Mouse (Mus musculus) hindbrain, embryonic 13.5 days (tissue): ENCODE data around the gene Hspa2. TPM values are rescaled to one million over a fixed set of nuclear protein-coding genes. Genes with fewer than 3 reads are reported as not detected.

ENCODE experiments used
- ATAC-seq: fragments of 200-750 bp; cut with Nextera tagmentation; 2 replicates; pipeline ENCODE4 v1.8.0; 2017; ENCODE audit warnings: moderate TSS enrichment; ENCODE audit not compliant: low FRiP score
- H3K27ac ChIP-seq: fragments of 300-500 bp; sonication (generic); 2 replicates; pipeline ENCODE4 v1.5.1; 2015; ENCODE audit warnings: inconsistent platforms, mild to moderate bottlenecking, moderate library complexity
- H3K27me3 ChIP-seq: fragments of 300-500 bp; sonication (generic); 2 replicates; pipeline ENCODE4 v1.6.1; 2015; ENCODE audit warnings: mild to moderate bottlenecking, inconsistent platforms
- H3K36me3 ChIP-seq: fragments of 300-500 bp; sonication (generic); 2 replicates; pipeline ENCODE4 v1.6.1; 2015; ENCODE audit warnings: mild to moderate bottlenecking, inconsistent platforms
- H3K4me1 ChIP-seq: fragments of 300-500 bp; sonication (generic); replicated peaks from 2 replicates; pipeline ENCODE4 v1.6.1; 2015; ENCODE audit warnings: inconsistent platforms
- H3K4me2 ChIP-seq: fragments of 300-500 bp; sonication (generic); 2 replicates; pipeline ENCODE4 v1.6.1; 2015; ENCODE audit warnings: inconsistent platforms, mild to moderate bottlenecking, moderate library complexity
- H3K4me3 ChIP-seq: fragments of 300-500 bp; sonication (generic); 2 replicates; pipeline ENCODE4 v1.5.1; 2015; ENCODE audit warnings: mild to moderate bottlenecking, inconsistent platforms
- H3K9ac ChIP-seq: fragments of 300-500 bp; sonication (generic); 2 replicates; pipeline ENCODE4 v1.6.1; 2015; ENCODE audit warnings: mild to moderate bottlenecking, inconsistent platforms
- H3K9me3 ChIP-seq: fragments of 300-500 bp; sonication (generic); 2 replicates; pipeline ENCODE4 v1.6.1; 2016; ENCODE audit warnings: inconsistent platforms
- WGBS: fragments of 180-500 bp; shearing (Covaris S2); methylation state at CpG from one replicate; pipeline ENCODE4 v1.1.7; 2015; 5-methylcytosine and 5-hydroxymethylcytosine counted together
- polyA plus RNA-seq: library from polyadenylated mRNA; unstranded; fragments of >200 nt; fragmentation: Nextera tagmentation; extraction: Ambion mirVana; gene quantifications from 2 replicates; pipeline ENCODE4 v1.2.1, GENCODE M21; 2015

The Hspa2 gene
- polyA plus RNA-seq, 1 experiment from 2014 or later, result 8.3 TPM

GRCm38 (mm10) chr12:76370831-76371571, 33.0 kb upstream of the Hspa2 start:
- Histone ChIP-seq H3K36me3 (no peaks in the 10 kb centered on the region), H3K9me3 (no peaks in the 10 kb centered on the region), H3K4me3 (peak overlapping the region; percentile 90), H3K4me2 (peak overlapping the region; percentile 84), H3K4me1 (peaks cover 39% of the 10 kb centered on the region), H3K9ac (peak overlapping the region; percentile 97), H3K27ac (peak overlapping the region; percentile 98), H3K27me3 (no peaks in the 10 kb centered on the region)
- 0% methylated on average over 50 of the region's 63 CpGs for WGBS
- peak; percentile 14; the same call in 1 of the 2 replicates for ATAC-seq

GRCm38 (mm10) chr12:76372046-76372445, 31.9 kb upstream of the Hspa2 start:
- Histone ChIP-seq H3K4me2 (peak overlapping the region; percentile 84), H3K27ac (no peak overlapping the region), H3K9me3 (no peaks in the 10 kb centered on the region), H3K36me3 (no peaks in the 10 kb centered on the region), H3K4me3 (peak overlapping the region; percentile 90), H3K27me3 (no peaks in the 10 kb centered on the region), H3K9ac (no peak overlapping the region; the same call in 1 of the 2 replicates), H3K4me1 (peaks cover 36% of the 10 kb centered on the region)
- WGBS, result 46% methylated on average over 7 of the region's 7 CpGs
- ATAC-seq, result no peak

- H3K27ac ChIP-seq, result no peak overlapping the region
- no peaks in the 10 kb centered on the region for H3K9me3 ChIP-seq
- H3K27me3 ChIP-seq, result no peaks in the 10 kb centered on the region
- no peak overlapping the region for H3K4me2 ChIP-seq
- H3K4me1 ChIP-seq, result peaks cover 25% of the 10 kb centered on the region
- no peaks in the 10 kb centered on the region for H3K36me3 ChIP-seq
- no peak overlapping the region for H3K9ac ChIP-seq
- no peak overlapping the region for H3K4me3 ChIP-seq
- WGBS, result 76% methylated on average over 6 of the region's 7 CpGs
- no peak for ATAC-seq
Measured at GRCm38 (mm10) chr12:76372881-76373818, 30.8 kb upstream of the Hspa2 start.

- Histone ChIP-seq H3K9me3 (no peaks in the 10 kb centered on the region), H3K27me3 (no peaks in the 10 kb centered on the region), H3K36me3 (no peaks in the 10 kb centered on the region), H3K4me2 (no peak overlapping the region), H3K4me1 (peaks cover 18% of the 10 kb centered on the region), H3K27ac (no peak overlapping the region), H3K9ac (no peak overlapping the region), H3K4me3 (no peak overlapping the region)
- no peak for ATAC-seq
- 69% methylated on average over 6 of the region's 6 CpGs for WGBS
Measured at GRCm38 (mm10) chr12:76373991-76374390, 30.0 kb upstream of the Hspa2 start.

- H3K9ac ChIP-seq, result no peak overlapping the region
- H3K9me3 ChIP-seq, result no peaks in the 10 kb centered on the region
- no peak overlapping the region for H3K4me3 ChIP-seq
- H3K4me1 ChIP-seq, result peaks cover 18% of the 10 kb centered on the region
- no peak for ATAC-seq
- WGBS, result 81% methylated on average over 4 of the region's 4 CpGs
- no peak overlapping the region for H3K4me2 ChIP-seq
- H3K36me3 ChIP-seq, result no peaks in the 10 kb centered on the region
- no peak overlapping the region for H3K27ac ChIP-seq
- no peaks in the 10 kb centered on the region for H3K27me3 ChIP-seq
Measured at GRCm38 (mm10) chr12:76374911-76375310, 29.1 kb upstream of the Hspa2 start.

GRCm38 (mm10) chr12:76375506-76375905, 28.5 kb upstream of the Hspa2 start:
- no peak overlapping the region for H3K4me2 ChIP-seq
- H3K9me3 ChIP-seq, result no peaks in the 10 kb centered on the region
- no peaks in the 10 kb centered on the region for H3K27me3 ChIP-seq
- peaks cover 18% of the 10 kb centered on the region for H3K4me1 ChIP-seq
- H3K9ac ChIP-seq, result no peak overlapping the region
- 96% methylated on average over 3 of the region's 3 CpGs for WGBS
- no peak overlapping the region for H3K4me3 ChIP-seq
- H3K36me3 ChIP-seq, result no peaks in the 10 kb centered on the region
- no peak overlapping the region for H3K27ac ChIP-seq
- ATAC-seq, result no peak

- Histone ChIP-seq H3K4me3 (no peak overlapping the region), H3K27me3 (no peaks in the 10 kb centered on the region), H3K36me3 (no peaks in the 10 kb centered on the region), H3K9me3 (no peaks in the 10 kb centered on the region), H3K27ac (no peak overlapping the region), H3K4me1 (peaks cover 14% of the 10 kb centered on the region), H3K4me2 (no peak overlapping the region), H3K9ac (no peak overlapping the region)
- no peak for ATAC-seq
- 35% methylated on average over 7 of the region's 7 CpGs for WGBS
Measured at GRCm38 (mm10) chr12:76376649-76377048, 27.3 kb upstream of the Hspa2 start.

GRCm38 (mm10) chr12:76377059-76377458, 26.9 kb upstream of the Hspa2 start:
- Histone ChIP-seq H3K9me3 (no peaks in the 10 kb centered on the region), H3K36me3 (no peaks in the 10 kb centered on the region), H3K4me3 (no peak overlapping the region), H3K4me1 (peaks cover 9% of the 10 kb centered on the region), H3K27ac (no peak overlapping the region), H3K9ac (no peak overlapping the region), H3K4me2 (no peak overlapping the region), H3K27me3 (no peaks in the 10 kb centered on the region)
- ATAC-seq, result no peak
- 93% methylated on average over 6 of the region's 6 CpGs for WGBS

GRCm38 (mm10) chr12:76377726-76378125, 26.2 kb upstream of the Hspa2 start:
- no peak for ATAC-seq
- 94% methylated on average over 3 of the region's 3 CpGs for WGBS
- H3K36me3 ChIP-seq, result no peaks in the 10 kb centered on the region

GRCm38 (mm10) chr12:76378556-76378955, 25.4 kb upstream of the Hspa2 start:
- H3K4me1 ChIP-seq, result no peaks in the 10 kb centered on the region
- no peaks in the 10 kb centered on the region for H3K9me3 ChIP-seq
- no peak for ATAC-seq
- no peaks in the 10 kb centered on the region for H3K36me3 ChIP-seq
- no peak overlapping the region for H3K4me2 ChIP-seq
- H3K27ac ChIP-seq, result no peak overlapping the region
- H3K4me3 ChIP-seq, result no peak overlapping the region
- H3K27me3 ChIP-seq, result no peaks in the 10 kb centered on the region
- H3K9ac ChIP-seq, result no peak overlapping the region
- 90% methylated on average over 5 of the region's 5 CpGs for WGBS

More at GRCm38 (mm10) chr12:76377726-76378125, 26.2 kb upstream of the Hspa2 start:
- Histone ChIP-seq H3K4me1 (peaks cover 3% of the 10 kb centered on the region; the same call in 1 of the 2 replicates), H3K27ac (no peak overlapping the region), H3K9me3 (no peaks in the 10 kb centered on the region), H3K27me3 (no peaks in the 10 kb centered on the region), H3K4me3 (no peak overlapping the region), H3K4me2 (no peak overlapping the region), H3K9ac (no peak overlapping the region)

GRCm38 (mm10) chr12:76380151-76380550, 23.8 kb upstream of the Hspa2 start:
- Histone ChIP-seq H3K4me3 (no peak overlapping the region), H3K9ac (no peak overlapping the region), H3K4me2 (no peak overlapping the region), H3K4me1 (no peaks in the 10 kb centered on the region), H3K9me3 (no peaks in the 10 kb centered on the region), H3K27me3 (no peaks in the 10 kb centered on the region), H3K36me3 (peaks cover 1% of the 10 kb centered on the region; the same call in 1 of the 2 replicates), H3K27ac (no peak overlapping the region)
- ATAC-seq, result no peak
- WGBS, result 92% methylated on average over 7 of the region's 7 CpGs

GRCm38 (mm10) chr12:76385342-76385741, 18.6 kb upstream of the Hspa2 start:
- no peaks in the 10 kb centered on the region for H3K4me1 ChIP-seq
- WGBS, result 96% methylated on average over 8 of the region's 8 CpGs
- peaks cover 21% of the 10 kb centered on the region for H3K36me3 ChIP-seq
- H3K9ac ChIP-seq, result no peak overlapping the region
- no peak overlapping the region for H3K27ac ChIP-seq
- no peaks in the 10 kb centered on the region for H3K27me3 ChIP-seq
- H3K4me3 ChIP-seq, result no peak overlapping the region
- no peak for ATAC-seq
- no peaks in the 10 kb centered on the region for H3K9me3 ChIP-seq
- no peak overlapping the region for H3K4me2 ChIP-seq
